Mouse (Mus musculus) bone marrow macrophage, adult 2 months (primary cell): ENCODE results near the gene Mfsd4b3.

Source experiments
- CTCF ChIP-seq: IDR thresholded peaks from 2 replicates; pipeline ENCODE4 v1.5.1; 2012; ENCODE audit warnings: low read depth, mild to moderate bottlenecking, low read length, moderate library complexity
- POLR2A ChIP-seq: IDR thresholded peaks from 2 replicates; pipeline ENCODE4 v1.6.1; 2012; ENCODE audit warnings: mild to moderate bottlenecking, low read depth, low read length, borderline replicate concordance

GRCm38 (mm10) chr10:40000746-40001145, 40.8 kb upstream of the Mfsd4b3 start:
- TF ChIP-seq CTCF (no peak), POLR2A (no peak)
